Mouse (Mus musculus): ENCODE measurements at regions not wholly inside any gene's neighbourhood (a gene's known extent, or its start where the extent isn't known, plus 50 kb on each side); places are given as distances from the start of the nearest gene placed in this dataset.

DNA sequence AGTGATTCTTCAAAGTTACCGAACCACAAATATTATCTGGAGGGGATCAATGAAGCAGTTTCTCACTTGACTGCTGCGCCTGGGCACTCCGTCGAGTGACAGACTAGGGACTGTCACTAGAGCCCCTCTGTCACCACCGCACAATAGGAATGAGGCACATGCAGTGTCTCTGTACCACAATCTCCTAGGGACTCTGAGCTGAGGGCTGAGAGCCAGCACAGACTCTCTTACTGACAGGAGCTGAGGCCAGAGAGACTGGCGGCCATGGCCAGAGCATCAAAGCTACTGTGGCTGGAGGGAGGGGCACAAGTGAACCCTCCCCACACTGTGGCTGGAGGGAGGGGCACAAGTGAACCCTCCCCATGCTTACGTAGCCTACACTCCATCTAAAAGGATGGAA is 173.7 kb downstream of the Bmp7 start:
- intact Hi-C loops (cut with DNase I): no loop called here
- no peak for DNase-seq

DNA sequence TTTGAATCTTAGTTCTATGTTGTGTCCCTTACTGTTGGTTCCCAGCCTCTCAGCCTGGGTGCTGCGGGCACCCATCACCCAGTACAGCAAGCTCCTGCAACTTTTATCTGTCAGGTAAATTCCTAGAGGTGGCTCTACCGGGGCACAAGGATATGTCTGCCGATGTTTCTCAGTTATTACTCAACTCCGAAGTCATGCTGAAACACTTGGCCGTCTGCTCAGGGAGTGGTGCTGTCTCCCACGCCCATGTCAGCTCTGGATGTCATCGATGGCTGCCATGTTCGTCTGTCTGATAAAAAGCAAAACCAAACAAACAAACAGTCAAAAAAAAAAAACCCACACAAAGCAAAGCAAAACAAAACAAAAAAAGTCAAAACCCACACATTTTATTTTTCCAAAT is 171.4 kb downstream of the Bmp7 start:
- intact Hi-C loops (cut with DNase I): no loop called here
- no peak for DNase-seq

DNA sequence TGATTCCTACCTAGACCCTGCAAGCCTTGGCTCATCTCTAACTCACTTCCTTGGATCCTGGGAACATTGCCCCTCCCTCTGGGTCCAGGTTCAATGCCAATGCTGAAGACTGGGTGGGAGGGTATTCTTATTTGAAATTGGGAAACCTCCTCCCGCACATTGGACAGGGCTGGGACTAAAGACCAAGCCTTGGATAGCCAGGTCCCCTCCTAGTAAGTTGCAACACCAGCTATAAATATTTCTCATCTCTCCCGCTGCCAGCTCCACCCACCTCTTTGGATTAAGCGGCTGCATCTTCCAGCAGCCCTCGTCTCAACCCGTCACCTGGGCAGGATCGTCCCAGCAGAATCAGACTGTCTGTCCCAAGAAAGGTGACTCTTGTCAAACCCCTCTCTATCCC is 170.1 kb downstream of the Bmp7 start:
- DNase-seq: no peak
- intact Hi-C loops (cut with DNase I): loop anchor here (10.0 kb wide), 1 partner anchor 545 kb away; no protein-coding TSS in a partner anchor

DNA sequence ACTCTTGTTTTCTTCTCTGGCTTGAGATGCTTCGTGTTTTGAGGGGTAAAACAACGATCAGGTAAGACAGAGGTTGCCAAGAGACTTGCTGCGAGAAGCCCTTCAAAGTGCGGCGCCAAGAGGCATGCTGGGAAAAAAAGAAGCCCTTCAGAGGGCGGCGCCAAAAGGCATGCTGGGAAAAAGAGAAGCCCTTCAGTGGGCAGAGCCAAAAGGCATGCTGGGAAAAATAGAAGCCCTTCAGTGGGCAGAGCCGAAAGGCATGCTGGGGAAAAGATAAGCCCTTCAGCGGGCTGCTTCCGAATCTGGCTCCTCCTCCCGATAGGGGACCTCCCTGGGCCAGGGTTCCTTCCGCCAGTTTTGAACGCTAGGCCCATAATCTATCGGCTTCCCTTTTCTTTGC is 169.5 kb downstream of the Bmp7 start:
- DNase-seq: no peak
- intact Hi-C loops (cut with DNase I): loop anchor here (10.0 kb wide), 1 partner anchor 546 kb away; no protein-coding TSS in a partner anchor

- DNase-seq: peak; percentile 55 to 76
- intact Hi-C loops (cut with DNase I): loop anchor here (1.0 to 10.0 kb wide), 2 partner anchors 295 to 548 kb away; no protein-coding TSS in a partner anchor
Measured at GRCm38 (mm10) chr2:172773176-172773575, 166.9 kb downstream of the Bmp7 start.

DNA sequence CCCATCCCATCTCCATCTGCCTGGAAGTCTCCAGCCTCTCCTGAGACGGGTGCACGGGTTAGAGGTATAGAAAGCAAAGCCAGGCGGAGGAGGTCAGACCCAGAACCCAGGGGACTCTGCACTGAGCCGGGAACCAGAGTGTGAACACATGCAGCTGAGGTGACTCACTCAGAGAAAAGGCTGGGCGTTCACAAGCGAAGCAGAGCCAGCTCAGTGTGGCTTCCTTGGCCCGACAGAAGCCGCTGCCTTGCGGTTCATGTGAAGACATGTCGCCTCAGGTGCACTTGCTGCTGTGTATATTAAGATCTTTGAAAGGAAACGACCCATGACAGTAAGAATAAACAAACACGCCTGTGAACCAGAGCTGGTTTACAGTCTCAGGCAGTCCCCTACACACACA is 163.6 kb downstream of the Bmp7 start:
- DNase-seq: no peak
- intact Hi-C loops (cut with DNase I): loop anchor here (10.0 kb wide), 1 partner anchor 552 kb away; no protein-coding TSS in a partner anchor

DNA sequence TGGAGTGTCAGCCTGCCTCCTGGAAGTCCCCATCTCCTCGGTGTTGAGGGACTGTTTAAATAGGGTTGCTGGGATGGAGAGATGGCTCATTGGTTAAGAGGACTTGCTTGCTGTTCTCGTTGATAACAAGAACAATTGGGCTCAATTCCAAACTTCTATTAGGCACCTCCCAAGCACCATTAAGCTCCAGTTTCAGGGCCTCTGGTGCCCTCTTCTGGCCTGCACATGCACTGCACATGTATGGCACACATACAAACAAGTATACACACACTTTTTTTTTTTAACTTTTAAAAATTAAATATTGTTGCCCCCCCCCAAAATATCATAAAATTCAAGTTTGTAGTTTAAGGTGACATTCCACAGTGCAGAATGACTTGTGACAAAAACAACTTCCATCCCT is 162.3 kb downstream of the Bmp7 start:
- DNase-seq: no peak
- intact Hi-C loops (cut with DNase I): loop anchor here (10.0 kb wide), 1 partner anchor 553 kb away; no protein-coding TSS in a partner anchor

GRCm38 (mm10) chr2:172779096-172779495 is 161.0 kb downstream of the Bmp7 start:
- intact Hi-C loops (cut with DNase I): loop anchor here (10.0 kb wide), 1 partner anchor 554 kb away; no protein-coding TSS in a partner anchor

GRCm38 (mm10) chr2:172782686-172783085 is 157.4 kb downstream of the Bmp7 start:
- no peak for DNase-seq
- intact Hi-C loops (cut with DNase I): no loop called here

More at GRCm38 (mm10) chr2:172779096-172779495, 161.0 kb downstream of the Bmp7 start:
- DNase-seq: no peak

GRCm38 (mm10) chr2:172786297-172786696 is 153.8 kb downstream of the Bmp7 start:
- intact Hi-C loops (cut with DNase I): no loop called here
- DNase-seq: no peak

GRCm38 (mm10) chr2:172787203-172787944 is 152.7 kb downstream of the Bmp7 start:
- no peak for DNase-seq
- intact Hi-C loops (cut with DNase I): no loop called here

GRCm38 (mm10) chr2:172789260-172789659 is 150.9 kb downstream of the Bmp7 start:
- intact Hi-C loops (cut with DNase I): no loop called here
- DNase-seq: no peak

- intact Hi-C loops (cut with DNase I): no loop called here
- no peak for DNase-seq
Measured at GRCm38 (mm10) chr2:172792555-172792954, 147.6 kb downstream of the Bmp7 start.

GRCm38 (mm10) chr2:172793991-172794390 is 146.1 kb downstream of the Bmp7 start:
- intact Hi-C loops (cut with DNase I): no loop called here
- DNase-seq: no peak

DNA sequence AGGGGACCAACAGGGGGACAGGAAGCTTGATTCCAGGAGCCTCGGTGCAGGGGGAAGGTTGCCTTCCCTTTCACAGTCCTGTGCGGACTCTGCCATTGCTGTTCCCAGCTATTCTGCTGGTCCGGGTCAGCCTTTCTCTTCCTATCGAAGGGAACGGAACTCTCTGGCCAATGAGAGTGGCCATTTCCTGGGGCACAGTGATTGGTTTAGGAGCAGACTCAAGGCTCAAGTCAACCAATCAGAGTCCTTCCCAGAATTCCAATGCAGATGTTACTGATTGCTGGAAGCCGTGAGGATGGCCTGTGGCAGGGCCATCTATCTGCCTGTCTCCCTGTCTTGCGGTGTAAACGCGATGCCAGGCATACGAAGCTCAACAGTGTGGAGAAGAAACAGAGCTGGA is 145.3 kb downstream of the Bmp7 start:
- intact Hi-C loops (cut with DNase I): no loop called here
- DNase-seq: no peak

DNA sequence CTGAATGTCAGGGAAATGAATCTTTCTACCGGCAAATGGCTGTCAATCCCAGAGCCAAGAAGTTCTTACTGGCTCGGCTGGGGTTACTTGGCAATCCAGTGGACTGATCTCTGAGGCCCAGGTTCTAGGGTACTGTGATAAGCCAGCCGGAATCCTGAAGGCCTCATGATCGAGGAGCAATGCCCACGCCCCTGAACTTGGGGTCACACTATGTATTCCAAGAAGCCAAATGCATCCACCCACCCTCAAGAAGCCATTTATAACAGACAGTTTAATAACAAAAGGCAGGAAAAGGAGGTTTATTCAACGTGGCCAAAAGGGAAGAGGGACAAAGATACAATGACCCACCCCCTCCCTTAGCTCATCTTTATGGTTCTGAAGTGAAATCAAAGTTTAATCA is 144.0 kb downstream of the Bmp7 start:
- intact Hi-C loops (cut with DNase I): no loop called here
- DNase-seq: no peak

GRCm38 (mm10) chr2:172796955-172797354 is 143.2 kb downstream of the Bmp7 start:
- DNase-seq: no peak
- intact Hi-C loops (cut with DNase I): no loop called here

DNA sequence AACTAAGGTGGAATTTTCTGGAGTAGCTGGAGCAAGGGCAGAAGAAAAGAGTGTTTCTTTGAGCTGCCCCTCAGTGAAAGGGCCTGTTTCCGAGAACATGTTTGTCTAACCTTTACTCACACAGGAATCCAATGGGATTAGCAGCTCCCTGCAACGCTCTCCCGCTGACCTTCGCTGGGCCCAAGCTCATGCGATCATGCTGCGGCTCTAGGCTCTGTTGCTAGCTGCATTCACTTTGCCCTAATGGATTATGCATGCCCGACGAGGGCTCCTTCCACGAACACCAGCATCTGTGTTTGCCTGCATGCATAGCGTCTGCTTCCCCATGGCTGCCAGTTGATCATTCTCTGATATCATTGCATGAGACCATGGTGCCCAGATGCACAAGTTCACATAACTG is 140.2 kb downstream of the Bmp7 start:
- DNase-seq: no peak

DNA sequence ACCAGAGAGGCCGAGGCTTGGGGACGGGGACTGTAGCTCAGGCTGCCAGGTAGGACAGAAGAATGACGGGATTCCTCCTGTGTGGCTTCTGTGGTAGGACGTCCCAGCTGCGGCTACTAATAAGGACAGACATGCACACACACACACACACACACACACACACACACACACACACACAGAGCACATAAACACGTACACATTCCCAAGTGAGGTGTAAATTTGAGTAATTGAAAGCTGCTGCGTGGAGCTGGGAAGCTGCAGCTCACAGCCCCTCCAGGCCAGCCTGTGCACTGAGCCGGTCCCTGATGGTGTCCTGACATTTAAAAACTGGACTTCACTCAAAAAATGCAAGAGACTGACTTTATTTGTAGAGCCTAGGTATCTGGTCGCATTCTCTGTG is 139.3 kb downstream of the Bmp7 start:
- intact Hi-C loops (cut with DNase I): no loop called here
- DNase-seq: no peak

More for the DNA sequence above, 140.2 kb downstream of the Bmp7 start:
- intact Hi-C loops (cut with DNase I): no loop called here

GRCm38 (mm10) chr2:172801804-172802203 is 138.3 kb downstream of the Bmp7 start:
- intact Hi-C loops (cut with DNase I): no loop called here

DNA sequence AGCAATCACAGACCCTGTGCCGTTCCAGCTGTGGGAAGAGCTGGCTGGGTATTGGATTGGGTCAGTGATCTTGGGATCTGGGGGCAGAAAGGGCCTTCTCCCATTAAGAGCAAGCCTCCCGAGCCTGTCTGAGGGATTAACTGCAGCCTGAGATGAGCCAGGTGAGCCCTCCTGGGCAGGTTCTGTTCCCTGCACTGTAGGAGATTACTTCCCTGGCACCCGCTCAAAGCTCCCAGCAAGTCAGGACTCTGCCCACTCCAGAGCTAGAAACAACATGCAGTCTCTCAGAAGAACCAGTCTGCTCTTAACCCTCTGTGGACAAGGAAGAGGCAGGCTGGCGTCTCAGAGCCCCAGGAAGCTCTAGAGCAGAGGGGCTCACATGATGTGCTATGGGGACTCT is 132.7 kb downstream of the Bmp7 start:
- intact Hi-C loops (cut with DNase I): no loop called here
- no peak for DNase-seq

More at GRCm38 (mm10) chr2:172801804-172802203, 138.3 kb downstream of the Bmp7 start:
- no peak for DNase-seq

GRCm38 (mm10) chr2:172809306-172809705 is 130.8 kb downstream of the Bmp7 start:
- intact Hi-C loops (cut with DNase I): no loop called here
- no peak for DNase-seq

Measured in heart, postnatal 36 days (tissue).